Mouse (Mus musculus): Measurements from ENCODE around the gene Otos. TPM values are rescaled to one million over a fixed set of nuclear protein-coding genes. Genes with fewer than 3 reads are reported as not detected.
A peak's percentile ranks its signal among the peaks of the same experiment; 100 is the strongest.

The Otos gene
- 0.14 TPM in 1 of 2 replicates, not detected in the other for polyA plus RNA-seq (2014; fragmentation: Nextera tagmentation; extraction: Ambion mirVana)

DNA sequence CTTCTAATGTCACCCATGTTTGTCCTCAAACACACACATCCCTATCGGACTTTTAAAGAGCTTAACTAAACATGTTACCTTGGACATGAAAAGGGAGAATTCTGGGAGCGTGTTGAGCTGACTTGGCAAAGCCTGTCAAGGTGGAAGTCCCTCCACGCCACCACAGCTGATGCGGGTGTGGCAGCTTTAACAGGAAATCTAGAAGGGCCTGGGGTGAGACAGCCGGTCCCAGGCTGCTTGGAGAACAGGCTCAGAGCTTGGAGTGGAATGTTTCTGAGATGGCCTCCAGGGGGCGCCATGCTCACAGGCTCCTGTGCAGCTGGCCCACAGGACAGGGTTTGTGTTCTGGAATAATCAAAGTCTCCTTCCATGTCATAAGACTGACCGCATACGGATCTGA lies at the start of gene Otos:
Gene Otos (minus strand): TSS at position 169 of the 400 bp plus-strand sequence.
- ATAC-seq (ENCODE audit: insufficient number of reproducible peaks, insufficient read depth, low FRiP score, low read depth) = peak; percentile 49; the same call in 1 of the 2 replicates
- Histone ChIP-seq H3K4me2 (replicated peaks; ENCODE audit: low read depth, low read length) (no peak within 1 kb of the TSS; the same call in 1 of the 2 replicates), H3K27ac (ENCODE audit: low read length) (no peak within 1 kb of the TSS), H3K9me3 (ENCODE audit: control insufficient read depth, low read depth, low read length) (no peaks in the 10 kb centered on the region), H3K36me3 (ENCODE audit: control insufficient read depth, insufficient read depth, low read length) (no peaks in the 10 kb centered on the region), H3K4me1 (ENCODE audit: control insufficient read depth, insufficient read depth, low read length) (no peaks in the 10 kb centered on the region), H3K4me3 (ENCODE audit: low read depth, low read length) (no peak within 1 kb of the TSS), H3K27me3 (ENCODE audit: control insufficient read depth, insufficient read depth, low read length) (no peaks in the 10 kb centered on the region), H3K9ac (replicated peaks; ENCODE audit: low read depth, low read length) (no peak within 1 kb of the TSS)
- 22% methylated on average over 8 of the region's 8 CpGs for WGBS

DNA sequence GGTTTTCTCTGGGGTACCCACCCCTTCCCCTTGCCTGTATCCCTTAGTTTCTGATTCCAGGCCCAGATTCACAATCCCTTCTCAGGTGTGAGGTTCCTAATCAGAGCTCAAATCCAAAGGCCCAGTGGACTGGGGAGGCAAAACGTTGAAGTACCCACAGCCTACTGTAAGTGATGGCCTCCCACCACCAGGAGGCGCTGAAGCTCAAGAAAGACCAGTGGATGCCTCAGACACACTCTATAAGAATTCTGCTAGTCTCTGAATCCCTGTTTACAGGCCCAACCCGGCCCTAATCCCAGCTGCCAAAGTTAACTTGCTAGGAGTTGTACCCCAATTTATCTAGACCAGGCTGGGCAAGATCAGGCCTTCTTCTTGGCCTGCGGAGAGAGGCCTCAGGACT lies 48.2 kb upstream of the Otos start:
- Histone ChIP-seq H3K9me3 (ENCODE audit: control insufficient read depth, low read depth, low read length) (no peaks in the 10 kb centered on the region), H3K4me2 (replicated peaks; ENCODE audit: low read depth, low read length) (no peak overlapping the region), H3K4me1 (ENCODE audit: control insufficient read depth, insufficient read depth, low read length) (peaks cover 11% of the 10 kb centered on the region), H3K36me3 (ENCODE audit: control insufficient read depth, insufficient read depth, low read length) (no peaks in the 10 kb centered on the region), H3K4me3 (ENCODE audit: low read depth, low read length) (no peak overlapping the region), H3K9ac (replicated peaks; ENCODE audit: low read depth, low read length) (no peak overlapping the region), H3K27ac (ENCODE audit: low read length) (no peak overlapping the region), H3K27me3 (ENCODE audit: control insufficient read depth, insufficient read depth, low read length) (no peaks in the 10 kb centered on the region)
- ATAC-seq (ENCODE audit: insufficient number of reproducible peaks, insufficient read depth, low FRiP score, low read depth) = no peak
- WGBS = 30% methylated on average over 4 of the region's 4 CpGs

DNA sequence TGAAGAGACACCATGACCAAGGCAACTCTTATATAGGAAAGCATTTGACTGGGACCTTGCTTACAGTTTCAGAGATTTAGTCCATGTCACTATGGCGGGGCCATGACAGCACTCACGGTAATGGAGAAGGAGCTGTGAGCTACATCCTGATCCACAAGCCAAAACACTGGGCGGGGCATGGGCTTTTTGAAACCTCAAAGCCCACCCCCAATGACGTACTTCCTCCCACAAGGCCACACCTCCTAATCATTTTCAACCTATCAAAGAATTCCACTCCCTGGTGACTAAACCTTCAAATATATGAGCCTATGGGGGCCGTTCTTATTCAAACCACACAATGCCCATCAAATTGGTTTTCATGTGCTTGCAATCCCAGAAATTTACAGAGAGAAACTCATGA lies 47.1 kb upstream of the Otos start:
- H3K9me3 ChIP-seq (ENCODE audit: control insufficient read depth, low read depth, low read length) = no peaks in the 10 kb centered on the region
- no peak overlapping the region for H3K9ac ChIP-seq (replicated peaks; ENCODE audit: low read depth, low read length)
- no peak overlapping the region for H3K27ac ChIP-seq (ENCODE audit: low read length)
- no peak for ATAC-seq (ENCODE audit: insufficient number of reproducible peaks, insufficient read depth, low FRiP score, low read depth)
- H3K27me3 ChIP-seq (ENCODE audit: control insufficient read depth, insufficient read depth, low read length) = no peaks in the 10 kb centered on the region
- peaks cover 11% of the 10 kb centered on the region for H3K4me1 ChIP-seq (ENCODE audit: control insufficient read depth, insufficient read depth, low read length)
- 79% methylated on average over 5 of the region's 5 CpGs for WGBS
- H3K4me2 ChIP-seq (replicated peaks; ENCODE audit: low read depth, low read length) = no peak overlapping the region
- H3K4me3 ChIP-seq (ENCODE audit: low read depth, low read length) = no peak overlapping the region
- no peaks in the 10 kb centered on the region for H3K36me3 ChIP-seq (ENCODE audit: control insufficient read depth, insufficient read depth, low read length)

DNA sequence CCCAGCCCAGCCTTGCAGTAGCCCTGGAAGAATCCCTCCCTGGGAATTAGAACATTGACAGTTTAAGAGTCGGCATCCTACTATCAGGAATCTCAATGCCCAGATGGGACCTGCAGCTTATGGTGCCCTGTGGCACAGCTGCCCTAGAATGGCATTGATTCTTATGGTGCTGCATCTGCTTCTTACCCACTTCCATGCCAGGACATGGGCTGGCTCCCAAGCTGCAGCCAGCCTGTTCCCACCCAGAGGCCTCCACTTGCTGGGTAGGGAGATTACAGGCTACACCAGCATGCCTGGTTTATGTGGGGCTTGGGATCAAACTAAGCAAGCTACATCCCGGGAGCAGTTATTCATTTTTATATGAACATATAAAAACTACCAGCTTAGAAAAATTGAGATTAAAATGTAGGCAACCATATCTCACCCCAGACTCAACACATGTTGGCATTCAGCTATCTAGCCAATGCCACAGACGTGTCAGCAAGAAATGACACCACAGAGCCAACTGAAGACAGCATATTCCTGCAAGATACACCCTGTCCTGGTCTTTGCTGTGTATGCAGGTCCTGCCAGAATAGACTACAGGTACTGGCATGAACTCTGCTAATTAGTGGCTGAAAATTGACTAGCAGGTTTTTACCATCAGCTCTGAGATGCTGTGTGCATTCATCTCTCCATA lies 42.7 kb upstream of the Otos start:
- Histone ChIP-seq H3K9ac (replicated peaks; ENCODE audit: low read depth, low read length) (no peak overlapping the region), H3K4me2 (replicated peaks; ENCODE audit: low read depth, low read length) (no peak overlapping the region), H3K4me1 (ENCODE audit: control insufficient read depth, insufficient read depth, low read length) (0 out of 2 replicates have a peak, but pooled peaks cover 3% of the 10 kb centered on the region), H3K36me3 (ENCODE audit: control insufficient read depth, insufficient read depth, low read length) (no peaks in the 10 kb centered on the region), H3K27me3 (ENCODE audit: control insufficient read depth, insufficient read depth, low read length) (no peaks in the 10 kb centered on the region), H3K9me3 (ENCODE audit: control insufficient read depth, low read depth, low read length) (no peaks in the 10 kb centered on the region), H3K4me3 (ENCODE audit: low read depth, low read length) (no peak overlapping the region), H3K27ac (ENCODE audit: low read length) (no peak overlapping the region)
- 81% methylated on average over 3 of the region's 3 CpGs for WGBS
- no peak for ATAC-seq (ENCODE audit: insufficient number of reproducible peaks, insufficient read depth, low FRiP score, low read depth)

DNA sequence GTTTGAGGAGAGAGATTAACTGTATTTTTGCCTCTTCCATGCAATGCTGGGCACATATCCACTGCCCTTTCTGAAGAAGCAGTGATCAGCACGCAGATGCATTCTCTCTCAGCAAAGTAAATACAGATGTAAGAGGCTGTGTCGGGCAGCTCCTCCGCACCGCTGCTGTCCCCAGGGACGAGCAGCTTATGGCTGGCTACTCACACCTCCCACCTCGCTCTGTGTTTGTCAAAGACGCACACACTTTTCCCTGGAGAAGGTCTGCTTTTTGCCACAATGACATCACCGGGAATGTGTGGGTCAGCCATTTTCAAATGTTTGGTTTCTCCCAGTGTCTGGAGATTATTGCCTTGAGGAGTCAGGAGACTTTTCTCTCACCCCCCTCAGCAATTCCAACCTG lies 38.4 kb upstream of the Otos start:
- ATAC-seq (ENCODE audit: insufficient number of reproducible peaks, insufficient read depth, low FRiP score, low read depth) = no peak
- H3K9me3 ChIP-seq (ENCODE audit: control insufficient read depth, low read depth, low read length) = no peaks in the 10 kb centered on the region
- H3K9ac ChIP-seq (replicated peaks; ENCODE audit: low read depth, low read length) = no peak overlapping the region
- no peaks in the 10 kb centered on the region for H3K36me3 ChIP-seq (ENCODE audit: control insufficient read depth, insufficient read depth, low read length)
- H3K27ac ChIP-seq (ENCODE audit: low read length) = no peak overlapping the region; the same call in 1 of the 2 replicates
- H3K27me3 ChIP-seq (ENCODE audit: control insufficient read depth, insufficient read depth, low read length) = no peaks in the 10 kb centered on the region
- H3K4me1 ChIP-seq (ENCODE audit: control insufficient read depth, insufficient read depth, low read length) = 0 out of 2 replicates have a peak, but pooled peaks cover 3% of the 10 kb centered on the region
- no peak overlapping the region for H3K4me3 ChIP-seq (ENCODE audit: low read depth, low read length)
- H3K4me2 ChIP-seq (replicated peaks; ENCODE audit: low read depth, low read length) = no peak overlapping the region
- WGBS = 17% methylated on average over 8 of the region's 8 CpGs

DNA sequence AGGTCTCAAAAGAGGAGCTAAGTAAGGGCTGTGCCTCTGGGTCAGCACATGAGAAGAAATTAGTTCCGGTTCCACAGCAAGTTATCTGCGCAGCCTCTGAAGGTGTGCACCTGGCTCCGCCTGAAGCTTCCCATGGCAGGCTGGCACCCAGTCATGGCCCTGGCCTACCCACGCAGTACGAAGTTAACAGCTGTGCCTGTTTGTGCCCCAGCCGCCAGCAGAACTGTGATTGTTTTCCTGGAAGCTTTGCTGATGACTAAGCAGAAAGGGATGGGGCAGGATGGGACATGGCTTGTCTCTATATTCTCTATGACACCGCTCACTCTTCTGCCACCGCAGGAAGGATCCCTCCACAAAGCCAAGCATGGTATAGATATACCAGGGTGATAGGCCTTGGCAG lies 34.5 kb upstream of the Otos start:
- H3K36me3 ChIP-seq (ENCODE audit: control insufficient read depth, insufficient read depth, low read length) = no peaks in the 10 kb centered on the region
- no peak overlapping the region for H3K9ac ChIP-seq (replicated peaks; ENCODE audit: low read depth, low read length)
- H3K9me3 ChIP-seq (ENCODE audit: control insufficient read depth, low read depth, low read length) = no peaks in the 10 kb centered on the region
- 88% methylated on average over 8 of the region's 8 CpGs for WGBS
- peaks cover 3% of the 10 kb centered on the region; the same call in 1 of the 2 replicates for H3K4me1 ChIP-seq (ENCODE audit: control insufficient read depth, insufficient read depth, low read length)
- no peak overlapping the region for H3K4me2 ChIP-seq (replicated peaks; ENCODE audit: low read depth, low read length)
- H3K4me3 ChIP-seq (ENCODE audit: low read depth, low read length) = no peak overlapping the region
- ATAC-seq (ENCODE audit: insufficient number of reproducible peaks, insufficient read depth, low FRiP score, low read depth) = no peak
- no peak overlapping the region for H3K27ac ChIP-seq (ENCODE audit: low read length)
- no peaks in the 10 kb centered on the region for H3K27me3 ChIP-seq (ENCODE audit: control insufficient read depth, insufficient read depth, low read length)

DNA sequence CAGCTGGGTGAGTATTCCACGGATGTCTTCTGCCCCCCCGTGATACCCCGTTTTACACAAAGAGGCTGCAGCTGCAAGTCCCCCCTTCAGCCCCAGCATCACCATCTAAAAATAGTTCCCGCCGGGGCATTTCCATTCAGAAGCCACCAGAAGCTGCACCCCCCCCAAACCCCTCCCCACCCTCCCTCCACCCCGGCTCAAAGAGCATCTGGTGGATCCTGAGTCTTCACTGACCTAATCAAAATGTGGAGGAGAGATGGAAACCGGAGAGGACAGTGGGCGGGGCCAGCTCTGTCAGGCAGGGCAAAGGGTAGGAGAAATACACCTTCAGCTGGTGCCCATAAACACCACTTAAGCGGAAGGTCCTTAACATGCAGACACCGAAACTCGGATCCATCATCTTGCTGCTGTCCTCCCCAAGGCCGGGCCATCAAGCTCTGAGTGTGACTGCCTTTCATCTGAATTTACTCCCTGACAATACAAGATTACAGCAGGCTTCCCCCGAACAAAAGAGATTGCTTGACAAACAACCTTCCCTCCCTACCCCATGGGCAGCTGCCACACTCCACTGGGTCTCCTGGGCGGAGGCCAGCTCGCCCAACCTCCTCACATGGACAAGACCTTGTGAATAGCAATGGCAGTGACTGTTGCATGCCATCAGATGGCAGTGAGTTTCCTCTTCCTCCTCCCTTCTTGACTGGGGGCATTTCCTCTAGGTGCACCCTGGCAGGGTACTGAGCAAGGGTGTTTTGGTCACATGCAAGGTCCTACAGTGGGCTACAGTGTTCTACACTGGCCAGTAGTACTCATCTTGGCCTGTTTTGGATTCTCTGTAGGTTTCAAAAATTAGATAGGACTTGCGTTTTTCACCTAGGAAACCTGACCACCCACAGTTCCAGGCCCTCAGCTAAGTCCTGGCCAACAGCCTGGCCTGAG lies 32.3 kb upstream of the Otos start:
- Histone ChIP-seq H3K4me1 (ENCODE audit: control insufficient read depth, insufficient read depth, low read length) (no peaks in the 10 kb centered on the region; the same call in 1 of the 2 replicates), H3K36me3 (ENCODE audit: control insufficient read depth, insufficient read depth, low read length) (no peaks in the 10 kb centered on the region), H3K4me3 (ENCODE audit: low read depth, low read length) (no peak overlapping the region), H3K4me2 (replicated peaks; ENCODE audit: low read depth, low read length) (no peak overlapping the region), H3K27ac (ENCODE audit: low read length) (no peak overlapping the region), H3K9ac (replicated peaks; ENCODE audit: low read depth, low read length) (no peak overlapping the region), H3K27me3 (ENCODE audit: control insufficient read depth, insufficient read depth, low read length) (no peaks in the 10 kb centered on the region), H3K9me3 (ENCODE audit: control insufficient read depth, low read depth, low read length) (no peaks in the 10 kb centered on the region)
- ATAC-seq (ENCODE audit: insufficient number of reproducible peaks, insufficient read depth, low FRiP score, low read depth) = no peak
- 27% methylated on average over 16 of the region's 16 CpGs for WGBS

DNA sequence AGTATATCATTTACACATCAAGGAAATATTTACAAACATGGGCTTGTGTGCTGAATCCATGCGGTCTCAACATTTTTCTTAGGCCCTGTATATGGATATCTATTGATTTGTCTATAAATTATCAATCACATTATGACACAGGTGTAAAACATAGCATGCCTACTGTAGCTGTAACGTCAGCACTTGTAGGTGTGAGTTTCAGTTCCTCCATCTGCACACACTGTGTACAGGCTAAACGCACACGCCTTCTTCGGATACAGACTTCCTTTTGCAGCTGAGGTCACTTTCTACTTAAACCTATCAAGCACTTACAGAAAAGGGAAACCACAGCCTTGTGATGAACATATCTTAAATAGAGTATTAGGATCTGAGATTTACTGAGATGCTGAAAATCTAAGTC lies 30.1 kb upstream of the Otos start:
- Histone ChIP-seq H3K4me2 (replicated peaks; ENCODE audit: low read depth, low read length) (no peak overlapping the region), H3K9ac (replicated peaks; ENCODE audit: low read depth, low read length) (no peak overlapping the region), H3K4me1 (ENCODE audit: control insufficient read depth, insufficient read depth, low read length) (no peaks in the 10 kb centered on the region; the same call in 1 of the 2 replicates), H3K27ac (ENCODE audit: low read length) (no peak overlapping the region), H3K9me3 (ENCODE audit: control insufficient read depth, low read depth, low read length) (no peaks in the 10 kb centered on the region), H3K4me3 (ENCODE audit: low read depth, low read length) (no peak overlapping the region), H3K36me3 (ENCODE audit: control insufficient read depth, insufficient read depth, low read length) (no peaks in the 10 kb centered on the region), H3K27me3 (ENCODE audit: control insufficient read depth, insufficient read depth, low read length) (no peaks in the 10 kb centered on the region)
- no peak for ATAC-seq (ENCODE audit: insufficient number of reproducible peaks, insufficient read depth, low FRiP score, low read depth)
- 84% methylated on average over 5 of the region's 5 CpGs for WGBS

Measured in stomach, embryonic 14.5 days (tissue).